Mouse (Mus musculus) G1E (cell line): Measurements from ENCODE around the gene Gns.

Experiments
- CTCF ChIP-seq: IDR thresholded peaks from 2 replicates; pipeline ENCODE4 v1.5.1; 2012; ENCODE audit warnings: low read depth, low read length, inconsistent platforms, mixed read lengths
- GATA1 ChIP-seq: IDR thresholded peaks from 2 replicates; pipeline ENCODE4 v1.6.1; 2012; ENCODE audit warnings: borderline replicate concordance, low read length, inconsistent platforms, mixed read lengths
- GATA2 ChIP-seq: IDR thresholded peaks from 2 replicates; pipeline ENCODE4 v1.6.1; 2012; ENCODE audit warnings: low read depth, low read length, inconsistent platforms, borderline replicate concordance
- POLR2AphosphoS5 ChIP-seq: IDR thresholded peaks from 2 replicates; pipeline ENCODE4 v1.6.1; 2012; ENCODE audit warnings: low read depth, low read length, inconsistent platforms; ENCODE audit not compliant: insufficient replicate concordance
- TAL1 ChIP-seq: conservative IDR thresholded peaks from 2 replicates; pipeline ENCODE4 v1.6.1; 2012; ENCODE audit warnings: low read depth, low read length, inconsistent platforms, mixed read lengths

DNA sequence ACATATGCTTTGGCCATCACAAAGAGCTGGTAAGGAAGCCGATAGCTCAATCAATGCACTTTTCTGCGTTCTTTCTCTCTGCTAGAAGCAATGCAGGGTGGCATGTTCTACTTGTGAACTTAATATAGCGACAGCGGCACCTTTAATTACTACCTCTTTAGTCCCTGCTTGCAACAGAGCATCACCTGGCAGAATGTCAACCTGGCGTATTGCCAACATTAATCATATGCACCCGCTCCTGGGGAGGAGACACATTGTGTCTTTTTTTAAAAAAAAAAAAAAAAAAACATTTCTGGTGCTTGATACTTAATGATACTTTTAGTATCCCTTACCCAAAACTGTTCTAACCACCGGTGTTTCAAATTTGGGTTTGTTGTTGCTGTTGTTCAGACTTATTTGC, 41.4 kb upstream of the Gns start:
- TF ChIP-seq CTCF = no peak
- no peak for TF ChIP-seq GATA1
- no peak for TF ChIP-seq TAL1
- no peak for TF ChIP-seq POLR2AphosphoS5
- TF ChIP-seq GATA2 = no peak
